Mouse (Mus musculus) hindbrain, embryonic 15.5 days (tissue): ENCODE data around the gene Pde8b. TPM values are rescaled to one million over a fixed set of nuclear protein-coding genes. Genes with fewer than 3 reads are reported as not detected.

Experiments
- ATAC-seq: fragments of 200-750 bp; cut with Nextera tagmentation; 2 replicates; pipeline ENCODE4 v1.8.0; 2017; ENCODE audit warnings: low read depth, moderate number of reproducible peaks, moderate TSS enrichment; ENCODE audit not compliant: low FRiP score
- H3K27ac ChIP-seq: fragments of 300-500 bp; sonication (generic); replicated peaks from 2 replicates; pipeline ENCODE4 v1.5.1; 2015; ENCODE audit warnings: mild to moderate bottlenecking, inconsistent platforms
- H3K27me3 ChIP-seq: fragments of 300-500 bp; sonication (generic); 2 replicates; pipeline ENCODE4 v1.6.1; 2015; ENCODE audit warnings: control low read depth, inconsistent platforms
- H3K36me3 ChIP-seq: fragments of 300-500 bp; sonication (generic); 2 replicates; pipeline ENCODE4 v1.6.1; 2015; ENCODE audit warnings: control low read depth, inconsistent platforms
- H3K4me1 ChIP-seq: fragments of 300-500 bp; sonication (generic); replicated peaks from 2 replicates; pipeline ENCODE4 v1.6.1; 2015; ENCODE audit warnings: control low read depth, inconsistent platforms
- H3K4me2 ChIP-seq: fragments of 300-500 bp; sonication (generic); 2 replicates; pipeline ENCODE4 v1.6.1; 2015; ENCODE audit warnings: moderate library complexity, mild to moderate bottlenecking, inconsistent platforms
- H3K4me3 ChIP-seq: fragments of 300-500 bp; sonication (generic); 2 replicates; pipeline ENCODE4 v1.5.1; 2015; ENCODE audit warnings: mild to moderate bottlenecking, inconsistent platforms
- H3K9ac ChIP-seq: fragments of 300-500 bp; sonication (generic); 2 replicates; pipeline ENCODE4 v1.6.1; 2015; ENCODE audit warnings: inconsistent platforms
- H3K9me3 ChIP-seq: fragments of 300-500 bp; sonication (generic); 2 replicates; pipeline ENCODE4 v1.6.1; 2016; ENCODE audit warnings: control low read depth, inconsistent platforms
- WGBS: fragments of 180-500 bp; shearing (Covaris S2); methylation state at CpG from one replicate; pipeline ENCODE4 v1.1.7; 2015; 5-methylcytosine and 5-hydroxymethylcytosine counted together
- polyA plus RNA-seq: library from polyadenylated mRNA; unstranded; fragments of >200 nt; fragmentation: Nextera tagmentation; extraction: Ambion mirVana; gene quantifications from 2 replicates; pipeline ENCODE4 v1.2.1, GENCODE M21; 2015

The Pde8b gene
- polyA plus RNA-seq, 1 experiment from 2014 or later = 7.0 TPM

DNA sequence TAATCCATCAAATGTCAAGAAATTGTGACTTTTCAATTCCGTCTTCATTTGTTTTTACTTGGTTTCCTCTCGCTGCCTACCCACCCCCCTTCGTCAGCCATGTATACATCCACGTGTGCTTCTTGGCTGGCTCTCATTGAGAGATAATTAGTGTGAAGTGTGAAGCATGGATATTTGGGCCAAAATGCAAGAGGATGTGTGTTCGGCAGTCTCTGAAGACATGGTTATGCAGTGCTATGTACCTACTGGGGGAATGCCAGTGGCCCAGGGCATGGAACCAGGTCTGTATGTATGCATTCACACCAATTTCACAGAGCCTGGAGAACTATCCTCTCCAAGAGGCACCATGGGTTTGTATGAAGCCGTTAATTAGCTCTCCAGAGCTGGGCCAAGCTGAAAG, 219.3 kb downstream of the Pde8b start:
- 83% methylated on average over 6 of the region's 6 CpGs for WGBS

DNA sequence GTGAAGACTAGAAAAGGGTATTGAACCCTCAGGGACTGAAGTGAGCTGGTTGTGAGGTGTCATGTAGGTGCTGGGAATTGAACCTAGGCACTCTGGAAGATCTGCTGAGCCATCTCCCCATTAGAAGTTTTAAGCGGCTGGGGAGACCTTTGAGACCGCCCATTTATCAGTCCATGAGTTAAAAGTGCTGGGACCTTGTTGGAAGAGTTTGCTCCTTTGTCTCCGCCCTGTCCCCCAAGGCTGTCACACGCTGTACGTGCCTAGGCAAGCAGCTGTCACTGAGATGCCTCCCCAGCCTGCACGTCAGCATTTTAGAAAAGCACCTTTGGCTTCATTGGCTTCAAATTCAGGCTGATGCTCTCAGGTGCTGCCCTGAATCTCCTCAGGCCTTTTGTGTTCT, 229.9 kb downstream of the Pde8b start:
- ATAC-seq = no peak
- Histone ChIP-seq H3K4me2 (no peak overlapping the region), H3K27ac (no peak overlapping the region), H3K9ac (no peak overlapping the region), H3K27me3 (no peaks in the 10 kb centered on the region), H3K4me3 (no peak overlapping the region), H3K9me3 (no peaks in the 10 kb centered on the region), H3K36me3 (no peaks in the 10 kb centered on the region), H3K4me1 (peaks cover 7% of the 10 kb centered on the region)
- WGBS = 78% methylated on average over 6 of the region's 6 CpGs

More for the DNA sequence above, 219.3 kb downstream of the Pde8b start:
- Histone ChIP-seq H3K4me3 (no peak overlapping the region), H3K27ac (no peak overlapping the region), H3K36me3 (peaks cover 17% of the 10 kb centered on the region), H3K4me2 (no peak overlapping the region), H3K9ac (no peak overlapping the region), H3K27me3 (no peaks in the 10 kb centered on the region), H3K9me3 (no peaks in the 10 kb centered on the region), H3K4me1 (no peaks in the 10 kb centered on the region)
- ATAC-seq = no peak

DNA sequence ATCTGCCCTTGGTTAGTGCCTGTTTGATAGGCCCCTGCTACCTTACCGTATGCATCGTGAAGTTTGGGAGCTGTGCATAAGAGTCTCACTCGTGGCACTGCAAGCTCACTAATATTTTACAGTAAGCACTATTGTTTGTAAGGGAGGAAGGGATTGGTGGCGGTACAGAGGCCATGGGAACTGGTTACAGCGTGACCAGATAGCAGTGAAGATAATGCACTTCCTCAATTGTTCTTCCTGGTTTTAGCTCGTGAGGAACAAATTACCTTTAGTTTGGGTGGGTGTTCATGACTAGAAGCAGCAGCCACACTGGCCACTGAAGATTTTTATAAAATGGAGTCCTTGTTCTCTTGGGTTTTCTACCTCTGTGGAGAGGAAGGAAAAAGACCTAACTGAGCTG, 230.8 kb downstream of the Pde8b start:
- Histone ChIP-seq H3K27me3 (no peaks in the 10 kb centered on the region), H3K4me2 (no peak overlapping the region), H3K4me1 (peaks cover 7% of the 10 kb centered on the region), H3K4me3 (no peak overlapping the region), H3K9me3 (no peaks in the 10 kb centered on the region), H3K36me3 (no peaks in the 10 kb centered on the region), H3K27ac (no peak overlapping the region), H3K9ac (no peak overlapping the region)
- WGBS = 88% methylated on average over 6 of the region's 6 CpGs
- no peak for ATAC-seq

DNA sequence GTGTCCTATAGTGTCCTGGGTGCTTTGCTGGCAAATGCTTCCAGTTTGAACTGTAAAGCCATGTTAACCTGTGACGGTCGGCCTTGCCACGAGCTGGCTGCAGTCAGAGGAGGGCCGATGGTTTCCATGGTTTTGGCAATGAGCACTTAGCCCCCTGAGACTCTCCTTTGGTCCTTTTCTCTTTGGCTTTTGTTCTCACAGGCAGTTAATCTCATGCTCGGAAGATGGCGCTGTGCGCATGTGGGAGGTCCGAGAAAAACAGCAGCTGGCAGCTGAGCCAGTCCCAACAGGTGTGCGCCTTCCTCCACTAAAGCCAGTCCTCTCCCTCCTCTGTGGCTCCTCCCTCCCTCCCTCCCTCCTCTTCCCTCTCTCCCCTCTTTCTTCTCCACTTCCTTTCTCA, 232.2 kb downstream of the Pde8b start:
- Histone ChIP-seq H3K27me3 (no peaks in the 10 kb centered on the region), H3K27ac (0 out of 2 replicates have a peak overlapping the region, but pooled peaks have one; percentile 50), H3K4me3 (no peak overlapping the region), H3K9ac (0 out of 2 replicates have a peak overlapping the region, but pooled peaks have one; percentile 3), H3K9me3 (no peaks in the 10 kb centered on the region), H3K4me2 (peak overlapping the region; percentile 18; the same call in 1 of the 2 replicates), H3K36me3 (no peaks in the 10 kb centered on the region), H3K4me1 (peaks cover 7% of the 10 kb centered on the region)
- peak; percentile 78 for ATAC-seq
- WGBS = under 1% methylated on average over 9 of the region's 9 CpGs

DNA sequence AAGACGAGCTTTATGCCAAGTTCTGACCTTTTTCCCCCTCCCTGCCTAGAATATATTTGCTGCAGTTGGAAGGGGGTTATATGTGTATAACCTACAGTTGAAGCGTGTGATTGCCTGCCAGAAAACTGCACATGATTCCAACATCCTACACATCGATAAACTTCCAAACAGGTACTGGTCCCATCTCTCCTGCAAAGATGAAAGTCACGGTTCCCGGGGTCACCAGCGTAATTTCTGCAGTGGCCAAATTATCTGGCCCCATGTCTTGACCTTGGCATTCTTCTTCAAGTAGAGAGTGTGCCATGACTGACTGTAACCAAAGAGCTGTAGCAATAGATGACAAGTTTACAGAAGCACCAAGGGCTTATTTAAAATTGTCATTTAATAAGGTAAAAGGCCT, 232.9 kb downstream of the Pde8b start:
- no peak overlapping the region for H3K4me3 ChIP-seq
- 0 out of 2 replicates have a peak overlapping the region, but pooled peaks have one; percentile 3 for H3K9ac ChIP-seq
- no peaks in the 10 kb centered on the region for H3K36me3 ChIP-seq
- 88% methylated on average over 6 of the region's 6 CpGs for WGBS
- ATAC-seq = no peak
- H3K27ac ChIP-seq = no peak overlapping the region
- no peak overlapping the region for H3K4me2 ChIP-seq
- no peaks in the 10 kb centered on the region for H3K27me3 ChIP-seq
- H3K9me3 ChIP-seq = no peaks in the 10 kb centered on the region
- peaks cover 7% of the 10 kb centered on the region for H3K4me1 ChIP-seq

DNA sequence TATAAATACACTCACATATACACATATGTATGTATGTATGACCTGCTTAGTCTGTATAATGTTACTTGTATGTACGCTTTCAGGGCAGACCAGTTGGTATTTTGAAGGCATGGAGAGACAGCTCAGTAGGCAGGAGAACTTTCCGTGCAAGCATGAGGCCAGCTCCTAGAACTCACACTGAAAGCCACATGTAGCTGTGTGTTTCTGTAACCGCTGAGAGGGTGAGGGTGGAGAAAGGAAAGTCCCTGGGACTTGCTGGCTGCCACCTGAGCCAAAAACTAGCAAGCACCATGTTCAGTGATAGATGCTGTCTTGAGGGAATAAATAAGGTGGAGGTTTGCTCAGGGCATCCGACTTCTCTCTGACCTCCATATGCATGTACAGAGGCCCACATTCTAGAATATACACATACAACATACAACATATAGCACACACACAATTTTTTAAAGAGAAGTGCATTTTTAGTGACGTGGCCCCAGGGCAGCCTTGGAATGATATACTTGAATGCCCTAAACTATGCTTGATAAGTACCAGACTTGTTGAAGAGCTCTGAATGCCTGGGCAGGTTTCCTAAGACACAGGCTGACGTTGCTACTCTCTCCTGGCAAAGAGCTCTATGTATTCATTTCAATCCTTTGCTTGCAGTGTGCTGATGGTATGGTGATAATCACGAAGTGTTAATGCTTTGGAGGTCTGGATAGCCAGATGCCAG, 238.4 kb downstream of the Pde8b start:
- H3K9ac ChIP-seq = no peak overlapping the region
- H3K4me1 ChIP-seq = 0 out of 2 replicates have a peak, but pooled peaks cover under 1% of the 10 kb centered on the region
- H3K9me3 ChIP-seq = no peaks in the 10 kb centered on the region
- no peak overlapping the region for H3K27ac ChIP-seq
- no peak overlapping the region for H3K4me3 ChIP-seq
- 89% methylated on average over 7 of the region's 7 CpGs for WGBS
- H3K4me2 ChIP-seq = no peak overlapping the region
- no peak for ATAC-seq
- H3K36me3 ChIP-seq = peaks cover 14% of the 10 kb centered on the region; the same call in 1 of the 2 replicates
- no peaks in the 10 kb centered on the region for H3K27me3 ChIP-seq

DNA sequence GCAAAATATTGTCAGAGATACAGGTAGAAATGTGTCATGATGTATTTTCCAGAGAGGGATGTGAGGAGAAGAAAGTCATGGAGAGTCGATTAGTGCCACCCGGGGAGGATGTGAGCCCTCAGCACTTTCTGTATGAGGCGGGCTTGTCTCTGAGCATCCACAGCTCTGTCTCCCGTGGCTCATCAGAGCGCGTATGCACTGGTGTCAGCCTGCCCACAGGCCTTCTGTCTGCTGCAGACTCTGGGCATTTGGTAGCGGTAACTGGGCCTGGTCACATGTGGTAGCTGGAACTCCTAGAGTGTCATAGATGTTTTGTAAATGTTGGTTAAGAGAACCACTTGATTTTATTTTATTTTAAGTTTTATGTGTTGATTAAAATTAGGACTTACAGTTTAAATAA, 240.9 kb downstream of the Pde8b start:
- Histone ChIP-seq H3K36me3 (peaks cover 14% of the 10 kb centered on the region; the same call in 1 of the 2 replicates), H3K4me1 (no peaks in the 10 kb centered on the region), H3K9me3 (no peaks in the 10 kb centered on the region), H3K4me3 (no peak overlapping the region), H3K27ac (no peak overlapping the region), H3K27me3 (no peaks in the 10 kb centered on the region), H3K9ac (no peak overlapping the region), H3K4me2 (no peak overlapping the region)
- WGBS = 86% methylated on average over 7 of the region's 7 CpGs
- no peak for ATAC-seq

DNA sequence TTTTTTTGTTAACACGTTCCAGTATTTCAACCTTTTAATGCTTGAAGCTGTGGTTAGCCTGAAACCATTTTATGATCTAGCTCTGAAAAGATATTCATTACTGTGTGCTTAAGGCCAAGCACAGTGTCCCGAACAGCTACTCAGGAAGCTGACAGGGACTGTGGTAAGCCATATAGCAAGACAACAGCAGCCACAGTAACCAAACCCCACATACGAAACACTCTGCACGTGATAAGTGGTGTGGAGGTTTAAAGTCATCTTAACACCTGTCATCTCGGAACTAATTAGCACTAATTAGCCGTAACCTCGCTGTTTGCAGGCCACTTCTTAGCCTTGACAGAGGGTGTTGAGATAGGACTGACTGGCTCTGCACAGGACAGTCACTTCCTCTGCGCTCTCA, 242.9 kb downstream of the Pde8b start:
- no peak overlapping the region for H3K4me2 ChIP-seq
- H3K27me3 ChIP-seq = no peaks in the 10 kb centered on the region
- WGBS = 82% methylated on average over 8 of the region's 8 CpGs
- H3K4me3 ChIP-seq = no peak overlapping the region
- H3K4me1 ChIP-seq = no peaks in the 10 kb centered on the region
- H3K27ac ChIP-seq = no peak overlapping the region
- peaks cover 18% of the 10 kb centered on the region for H3K36me3 ChIP-seq
- no peaks in the 10 kb centered on the region for H3K9me3 ChIP-seq
- no peak overlapping the region for H3K9ac ChIP-seq
- no peak for ATAC-seq

DNA sequence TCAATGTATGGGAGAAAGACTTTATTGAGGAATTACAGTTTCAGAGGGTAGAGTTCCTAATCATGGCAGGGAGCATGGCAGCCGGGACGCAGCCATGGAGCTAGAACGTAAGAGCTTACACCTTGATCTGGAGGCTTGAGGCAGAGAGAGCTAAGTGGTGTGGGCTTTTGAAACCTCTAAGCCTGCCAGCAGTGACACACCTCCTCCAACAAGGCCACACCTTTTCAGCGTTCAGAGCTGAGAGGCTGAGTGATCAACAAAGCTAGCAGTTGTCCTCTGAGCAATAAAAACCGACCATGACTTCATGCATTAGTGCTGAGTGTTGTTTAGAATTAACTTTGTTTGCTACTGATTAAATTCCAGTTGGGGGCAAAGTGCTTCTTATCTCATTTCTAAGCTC, 259.6 kb downstream of the Pde8b start:
- 77% methylated on average over 5 of the region's 5 CpGs for WGBS
- Histone ChIP-seq H3K9ac (no peak overlapping the region), H3K9me3 (no peaks in the 10 kb centered on the region), H3K4me3 (no peak overlapping the region), H3K36me3 (no peaks in the 10 kb centered on the region), H3K27ac (no peak overlapping the region), H3K4me1 (no peaks in the 10 kb centered on the region), H3K4me2 (no peak overlapping the region), H3K27me3 (no peaks in the 10 kb centered on the region)
- ATAC-seq = no peak

DNA sequence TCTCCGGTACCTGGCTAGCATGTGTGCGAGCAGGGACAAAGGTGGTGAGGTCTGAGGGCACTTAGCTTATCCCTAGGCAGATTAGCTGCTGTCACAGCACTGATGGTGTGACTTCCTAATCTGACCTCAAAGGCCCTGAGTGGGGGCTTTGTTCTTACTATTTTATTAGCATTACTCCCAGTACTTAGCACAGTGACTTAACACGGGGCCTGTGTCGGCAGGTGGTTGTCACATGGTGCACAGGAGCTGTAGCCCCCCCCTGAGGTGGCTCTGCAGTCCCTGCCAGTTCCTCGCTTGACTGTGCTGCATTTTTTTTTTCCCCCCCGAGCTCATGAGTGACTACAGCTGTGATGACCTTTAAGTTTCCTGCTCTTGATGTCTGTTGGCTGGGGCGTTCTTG, 271.1 kb downstream of the Pde8b start:
- WGBS = 58% methylated on average over 7 of the region's 7 CpGs

DNA sequence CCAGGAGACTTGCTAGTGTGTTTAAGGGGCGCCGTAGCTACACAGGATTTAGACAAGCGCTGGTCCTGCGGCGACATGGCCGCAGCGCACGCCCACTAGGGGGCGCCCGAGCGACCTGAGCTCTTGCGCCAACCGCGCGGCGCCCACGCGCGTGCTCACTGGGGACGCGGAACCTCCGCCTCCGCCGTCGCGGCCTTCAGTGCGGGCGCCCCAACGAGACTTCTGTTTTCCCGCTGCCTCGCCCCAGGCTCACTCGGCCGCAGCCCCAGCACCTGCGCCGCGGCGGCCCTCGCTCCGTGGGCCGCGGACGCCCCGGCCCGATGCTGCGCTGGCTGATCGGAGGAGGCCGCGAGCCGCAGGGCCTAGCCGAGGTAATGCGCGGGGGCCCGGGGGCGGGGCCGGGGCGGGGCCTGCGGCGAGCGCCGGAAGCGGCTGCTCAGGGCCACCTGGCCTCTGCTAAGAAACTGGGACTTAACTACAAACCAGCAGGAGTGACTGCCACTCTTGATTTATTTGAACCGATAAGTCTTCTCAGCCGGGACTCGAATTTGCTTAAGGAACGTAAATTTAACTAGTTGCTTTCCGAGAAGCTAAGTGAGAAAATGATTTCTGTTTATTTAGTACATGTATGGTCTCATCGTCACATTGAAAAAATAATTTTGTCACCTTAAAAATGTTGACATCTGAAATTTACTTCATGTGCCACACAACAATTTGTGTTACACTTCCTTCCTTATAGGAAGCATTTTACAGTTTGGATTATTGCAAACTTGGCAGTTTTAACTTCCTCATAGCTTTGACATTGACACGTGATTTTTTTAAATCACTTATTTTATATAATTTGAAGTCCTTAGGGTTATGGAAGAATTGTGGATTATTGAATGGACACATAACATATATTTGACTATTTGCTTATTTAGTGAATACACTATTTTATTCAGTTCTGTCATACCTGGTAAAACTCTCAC, 273.6 kb downstream of the Pde8b start, which contains the start of gene Wdr41:
TSS of gene Wdr41 (plus strand) at position 126 of the 968 bp plus-strand sequence.
- peak; percentile 97 for ATAC-seq
- Histone ChIP-seq H3K4me3 (peak within 1 kb of the TSS; percentile 89), H3K27me3 (no peaks in the 10 kb centered on the region), H3K4me1 (peaks cover 15% of the 10 kb centered on the region), H3K36me3 (peaks cover 3% of the 10 kb centered on the region), H3K4me2 (peak within 1 kb of the TSS; percentile 59), H3K27ac (peak within 1 kb of the TSS; percentile 99), H3K9ac (peak within 1 kb of the TSS; percentile 96), H3K9me3 (no peaks in the 10 kb centered on the region)
- 2% methylated on average over 67 of the region's 68 CpGs for WGBS

More for the DNA sequence above, 271.1 kb downstream of the Pde8b start:
- no peak for ATAC-seq
- H3K9ac ChIP-seq = no peak overlapping the region
- no peaks in the 10 kb centered on the region for H3K9me3 ChIP-seq
- H3K4me3 ChIP-seq = no peak overlapping the region
- H3K27ac ChIP-seq = no peak overlapping the region
- H3K4me2 ChIP-seq = no peak overlapping the region
- H3K36me3 ChIP-seq = peaks cover 9% of the 10 kb centered on the region
- peaks cover 15% of the 10 kb centered on the region for H3K4me1 ChIP-seq
- H3K27me3 ChIP-seq = no peaks in the 10 kb centered on the region

DNA sequence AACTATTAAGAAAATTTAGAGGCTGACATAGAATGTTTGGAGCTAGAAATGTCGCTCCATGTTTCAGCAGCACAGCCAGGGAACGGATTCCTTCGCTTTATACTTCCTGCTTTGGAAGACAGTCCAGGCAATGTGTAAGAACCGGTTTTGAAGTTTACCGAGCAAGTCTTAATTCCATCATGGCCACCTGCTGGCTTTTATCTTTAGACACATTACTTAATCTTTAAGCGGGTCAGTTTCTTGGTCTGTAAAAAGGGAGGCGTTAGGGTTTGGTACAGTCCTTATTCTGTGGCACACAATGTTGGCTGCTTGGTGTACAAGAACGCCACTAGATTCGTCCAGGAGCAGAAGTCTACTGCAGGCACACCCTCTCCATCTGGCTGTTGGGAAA, 274.3 kb downstream of the Pde8b start:
- H3K27me3 ChIP-seq = no peaks in the 10 kb centered on the region
- peak overlapping the region; percentile 59 for H3K4me2 ChIP-seq
- peaks cover 15% of the 10 kb centered on the region for H3K4me1 ChIP-seq
- no peak for ATAC-seq
- peak overlapping the region; percentile 99 for H3K27ac ChIP-seq
- peak overlapping the region; percentile 89 for H3K4me3 ChIP-seq
- H3K9ac ChIP-seq = no peak overlapping the region
- 31% methylated on average over 9 of the region's 9 CpGs for WGBS
- H3K9me3 ChIP-seq = no peaks in the 10 kb centered on the region
- no peaks in the 10 kb centered on the region for H3K36me3 ChIP-seq
